Mouse (Mus musculus) large intestine, adult 2 months (tissue): ENCODE results near the gene Ciz1. TPM values are rescaled to one million over a fixed set of nuclear protein-coding genes. Genes with fewer than 3 reads are reported as not detected.

Experiments
- DNase-seq: peaks from one replicate; pipeline ENCODE4 v3.0.0-alpha.2; 2012; ENCODE audit warnings: low read depth, low spot score
- WGBS: fragments of 180-500 bp; shearing (Covaris S2); methylation state at CpG from one replicate; pipeline ENCODE4 v1.1.7; 2018; 5-methylcytosine and 5-hydroxymethylcytosine counted together
- polyA plus RNA-seq: library from polyadenylated mRNA; depleted of rRNA; stranded (reverse); fragments of >200 nt; gene quantifications from 2 replicates; pipeline ENCODE4 v1.2.3, GENCODE M21; 2012

Ciz1 gene
- polyA plus RNA-seq, 1 experiment: 102 TPM

GRCm38 (mm10) chr2:32408429-32409424 lies 56.6 kb downstream of the Ciz1 start:
- DNase-seq: no peak
- WGBS: 60% methylated on average over 25 of the region's 25 CpGs

- no peak for DNase-seq
- WGBS: 86% methylated on average over 7 of the region's 7 CpGs
These were observed 59.3 kb downstream of the Ciz1 start for GRCm38 (mm10) chr2:32411407-32411806.

GRCm38 (mm10) chr2:32412742-32413531 lies 60.8 kb downstream of the Ciz1 start:
- WGBS: 74% methylated on average over 6 of the region's 6 CpGs
- no peak for DNase-seq

GRCm38 (mm10) chr2:32413936-32414335 lies 61.8 kb downstream of the Ciz1 start:
- WGBS: 50% methylated on average over 5 of the region's 5 CpGs
- DNase-seq: no peak

- 93% methylated on average over 12 of the region's 12 CpGs for WGBS
- no peak for DNase-seq
These were observed 63.7 kb downstream of the Ciz1 start for GRCm38 (mm10) chr2:32415801-32416200.

GRCm38 (mm10) chr2:32416556-32416955 lies 64.4 kb downstream of the Ciz1 start:
- WGBS: 80% methylated on average over 2 of the region's 2 CpGs
- no peak for DNase-seq

GRCm38 (mm10) chr2:32417486-32417885 lies 65.4 kb downstream of the Ciz1 start:
- whole genome bisulfite sequencing: 85% methylated on average over 8 of the region's 8 CpGs
- no peak for DNase-seq

GRCm38 (mm10) chr2:32418430-32419151 lies 66.5 kb downstream of the Ciz1 start:
- DNase-seq: no peak

GRCm38 (mm10) chr2:32419359-32419758 lies 67.2 kb downstream of the Ciz1 start:
- DNase-seq: no peak
- WGBS: 61% methylated on average over 3 of the region's 3 CpGs

More at GRCm38 (mm10) chr2:32418430-32419151, 66.5 kb downstream of the Ciz1 start:
- WGBS: 73% methylated on average over 12 of the region's 12 CpGs

GRCm38 (mm10) chr2:32420066-32420608 lies 68.0 kb downstream of the Ciz1 start:
- DNase-seq: no peak
- 85% methylated on average over 12 of the region's 12 CpGs for WGBS

GRCm38 (mm10) chr2:32420647-32421046 lies 68.5 kb downstream of the Ciz1 start:
- no peak for DNase-seq
- WGBS: 69% methylated on average over 6 of the region's 6 CpGs

GRCm38 (mm10) chr2:32421851-32422251 lies 69.7 kb downstream of the Ciz1 start:
- WGBS: 85% methylated on average over 6 of the region's 6 CpGs
- DNase-seq: no peak

GRCm38 (mm10) chr2:32423481-32424331 lies 71.6 kb downstream of the Ciz1 start:
- WGBS: 2% methylated on average over 14 of the region's 14 CpGs
- DNase-seq: peak; percentile 92

GRCm38 (mm10) chr2:32424796-32425195 lies 72.7 kb downstream of the Ciz1 start:
- DNase-seq: no peak
- 13% methylated on average over 3 of the region's 3 CpGs for WGBS

- DNase-seq: no peak
- WGBS: 61% methylated on average over 5 of the region's 5 CpGs
These were observed 73.4 kb downstream of the Ciz1 start for GRCm38 (mm10) chr2:32425568-32425967.

- WGBS: 91% methylated on average over 1 of the region's 1 CpGs
- no peak for DNase-seq
These were observed 74.0 kb downstream of the Ciz1 start for GRCm38 (mm10) chr2:32426141-32426540.

- 35% methylated on average over 5 of the region's 5 CpGs for WGBS
These were observed 75.6 kb downstream of the Ciz1 start for GRCm38 (mm10) chr2:32427720-32428119.

GRCm38 (mm10) chr2:32428262-32428722 lies 76.2 kb downstream of the Ciz1 start:
- peak; percentile 88 for DNase-seq
- 19% methylated on average over 8 of the region's 8 CpGs for WGBS

More at GRCm38 (mm10) chr2:32427720-32428119, 75.6 kb downstream of the Ciz1 start:
- DNase-seq: no peak
